Mouse (Mus musculus) forebrain, embryonic 13.5 days (tissue): ENCODE results near the gene Cdhr3. TPM values are rescaled to one million over a fixed set of nuclear protein-coding genes. Genes with fewer than 3 reads are reported as not detected.

Experiments used
- ATAC-seq: fragments of 200-750 bp; cut with Nextera tagmentation; 2 replicates; pipeline ENCODE4 v1.8.0; 2017
- H3K27ac ChIP-seq: fragments of 300-500 bp; sonication (generic); 2 replicates; pipeline ENCODE4 v1.5.1; 2015; ENCODE audit warnings: inconsistent platforms, mild to moderate bottlenecking, moderate library complexity
- H3K27me3 ChIP-seq: fragments of 300-500 bp; sonication (generic); 2 replicates; pipeline ENCODE4 v1.6.1; 2015; ENCODE audit warnings: mild to moderate bottlenecking, inconsistent platforms
- H3K36me3 ChIP-seq: fragments of 300-500 bp; sonication (generic); 2 replicates; pipeline ENCODE4 v1.6.1; 2015; ENCODE audit warnings: mild to moderate bottlenecking, inconsistent platforms; ENCODE audit not compliant: poor library complexity, severe bottlenecking
- H3K4me1 ChIP-seq: fragments of 300-500 bp; sonication (generic); 2 replicates; pipeline ENCODE4 v1.6.1; 2015; ENCODE audit warnings: inconsistent platforms
- H3K4me2 ChIP-seq: fragments of 300-500 bp; sonication (generic); 2 replicates; pipeline ENCODE4 v1.6.1; 2015; ENCODE audit warnings: inconsistent platforms, mild to moderate bottlenecking, moderate library complexity
- H3K4me3 ChIP-seq: fragments of 300-500 bp; sonication (generic); 2 replicates; pipeline ENCODE4 v1.5.1; 2015; ENCODE audit warnings: mild to moderate bottlenecking, inconsistent platforms
- H3K9ac ChIP-seq: fragments of 300-500 bp; sonication (generic); 2 replicates; pipeline ENCODE4 v1.6.1; 2015; ENCODE audit warnings: mild to moderate bottlenecking, inconsistent platforms
- H3K9me3 ChIP-seq: fragments of 300-500 bp; sonication (generic); replicated peaks from 2 replicates; pipeline ENCODE4 v1.6.1; 2016; ENCODE audit warnings: inconsistent platforms
- WGBS: fragments of 180-500 bp; shearing (Covaris S2); methylation state at CpG from one replicate; pipeline ENCODE4 v1.1.7; 2015; 5-methylcytosine and 5-hydroxymethylcytosine counted together
- polyA plus RNA-seq: library from polyadenylated mRNA; unstranded; fragments of >200 nt; fragmentation: Nextera tagmentation; extraction: Ambion mirVana; gene quantifications from 2 replicates; pipeline ENCODE4 v1.2.1, GENCODE M21; 2015

The Cdhr3 gene
- polyA plus RNA-seq, 1 experiment from 2014 or later, result 0.13 TPM

DNA sequence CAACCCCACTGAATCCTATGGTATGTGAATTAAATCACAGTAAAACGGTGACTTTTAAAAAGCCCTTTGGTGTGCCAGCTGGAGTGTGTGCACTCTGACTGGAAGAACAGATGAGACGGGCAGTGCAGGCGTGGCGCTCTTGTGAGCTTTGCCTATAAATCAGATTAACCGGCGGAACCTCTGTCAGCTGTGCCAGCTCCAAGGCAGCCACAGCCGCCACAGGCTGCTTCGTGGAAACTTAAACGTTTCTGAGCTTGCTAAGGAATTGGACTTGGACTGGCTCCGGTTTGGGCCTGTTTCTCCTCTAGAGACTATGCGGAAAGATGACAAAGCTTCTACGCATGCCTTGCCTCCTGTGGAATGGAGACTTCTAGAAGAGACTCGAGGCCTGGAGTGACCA, 62.6 kb downstream of the Cdhr3 start:
- no peak for ATAC-seq
- Histone ChIP-seq H3K4me3 (no peak overlapping the region), H3K9ac (no peak overlapping the region), H3K4me2 (no peak overlapping the region), H3K36me3 (no peaks in the 10 kb centered on the region), H3K27me3 (peaks cover 78% of the 10 kb centered on the region), H3K9me3 (no peaks in the 10 kb centered on the region), H3K4me1 (peaks cover 44% of the 10 kb centered on the region), H3K27ac (no peak overlapping the region)
- 72% methylated on average over 13 of the region's 13 CpGs for WGBS

DNA sequence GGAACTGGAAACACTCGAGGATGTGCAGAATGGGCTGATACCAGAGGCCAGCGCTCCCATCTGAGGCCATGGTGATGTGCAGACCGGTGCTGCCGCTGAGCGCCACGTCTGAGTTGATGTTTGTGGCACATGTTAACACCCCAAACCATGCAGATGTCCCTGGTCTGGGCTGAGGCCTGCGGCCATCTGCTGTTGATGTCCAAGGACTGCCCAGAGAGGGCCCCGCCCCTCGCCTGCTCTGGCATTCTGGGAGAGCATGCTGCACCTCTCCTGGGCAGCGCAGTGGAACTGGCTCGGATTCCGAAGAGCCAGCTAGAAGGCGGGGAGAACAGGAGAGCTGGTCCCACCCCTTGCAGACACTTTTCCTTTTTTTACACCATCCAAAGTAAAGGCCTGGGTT, 64.0 kb downstream of the Cdhr3 start:
- Histone ChIP-seq H3K27me3 (peaks cover 78% of the 10 kb centered on the region), H3K36me3 (no peaks in the 10 kb centered on the region), H3K27ac (no peak overlapping the region; the same call in 1 of the 2 replicates), H3K4me1 (peaks cover 30% of the 10 kb centered on the region), H3K4me2 (no peak overlapping the region), H3K4me3 (no peak overlapping the region), H3K9ac (no peak overlapping the region), H3K9me3 (no peaks in the 10 kb centered on the region)
- 58% methylated on average over 13 of the region's 13 CpGs for WGBS
- ATAC-seq, result peak; percentile 29; the same call in 1 of the 2 replicates

DNA sequence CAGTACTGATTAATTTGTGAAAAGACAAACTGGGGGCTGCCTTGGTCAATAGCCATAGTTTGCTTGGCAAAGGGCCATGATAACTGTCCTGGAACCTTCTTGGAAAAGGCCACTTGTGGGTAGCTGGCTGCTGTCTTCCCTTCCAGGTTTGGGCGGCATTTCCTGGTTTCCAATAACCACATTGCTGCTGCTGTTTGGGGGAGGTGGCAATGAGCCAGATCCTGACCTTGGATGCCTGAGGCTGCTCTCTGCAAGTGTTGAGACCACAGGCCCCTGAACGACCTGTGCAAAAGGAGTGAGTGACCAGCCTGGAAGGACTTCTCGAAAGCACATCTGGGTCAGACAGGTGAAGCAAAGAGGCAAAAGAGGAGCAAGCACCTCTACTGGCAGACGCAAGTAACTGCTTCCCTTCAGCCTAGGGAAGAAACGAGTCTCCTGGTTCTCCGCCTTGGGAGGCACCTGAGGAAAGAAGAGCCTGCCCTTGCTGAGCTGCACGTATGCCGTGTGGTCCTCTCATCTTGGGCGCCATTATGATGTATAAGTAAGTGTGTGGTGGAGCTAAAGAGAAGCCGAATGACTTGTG, 64.5 kb downstream of the Cdhr3 start:
- Histone ChIP-seq H3K9ac (no peak overlapping the region), H3K4me1 (peaks cover 25% of the 10 kb centered on the region), H3K36me3 (no peaks in the 10 kb centered on the region), H3K27me3 (peaks cover 73% of the 10 kb centered on the region), H3K4me3 (no peak overlapping the region), H3K9me3 (no peaks in the 10 kb centered on the region), H3K27ac (no peak overlapping the region), H3K4me2 (no peak overlapping the region)
- WGBS, result 50% methylated on average over 10 of the region's 10 CpGs
- no peak for ATAC-seq

DNA sequence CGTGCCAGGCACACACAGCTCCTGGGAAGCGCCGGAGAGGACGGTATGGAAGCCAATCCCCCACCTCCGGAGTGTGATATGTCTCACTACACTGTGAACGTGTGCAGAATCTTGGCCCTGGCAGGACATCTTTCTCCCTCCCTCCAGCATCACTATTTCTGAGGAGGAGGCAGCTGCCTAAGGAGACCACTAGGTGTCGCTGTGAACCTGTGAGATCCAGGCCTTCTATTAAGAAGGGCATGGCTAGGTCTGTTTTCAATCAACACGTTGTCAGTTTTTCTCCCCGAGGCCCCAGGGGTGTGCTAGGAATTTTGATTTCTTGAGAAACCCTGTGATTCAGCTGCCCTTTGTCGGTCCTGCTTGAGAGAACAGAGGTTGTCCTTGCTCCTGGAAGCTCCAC, 65.6 kb downstream of the Cdhr3 start:
- Histone ChIP-seq H3K9me3 (peaks cover 4% of the 10 kb centered on the region), H3K9ac (no peak overlapping the region), H3K27ac (no peak overlapping the region), H3K4me3 (no peak overlapping the region), H3K4me1 (peaks cover 25% of the 10 kb centered on the region), H3K36me3 (no peaks in the 10 kb centered on the region), H3K27me3 (peaks cover 62% of the 10 kb centered on the region), H3K4me2 (no peak overlapping the region)
- ATAC-seq, result peak; percentile 68
- WGBS, result 3% methylated on average over 10 of the region's 10 CpGs

DNA sequence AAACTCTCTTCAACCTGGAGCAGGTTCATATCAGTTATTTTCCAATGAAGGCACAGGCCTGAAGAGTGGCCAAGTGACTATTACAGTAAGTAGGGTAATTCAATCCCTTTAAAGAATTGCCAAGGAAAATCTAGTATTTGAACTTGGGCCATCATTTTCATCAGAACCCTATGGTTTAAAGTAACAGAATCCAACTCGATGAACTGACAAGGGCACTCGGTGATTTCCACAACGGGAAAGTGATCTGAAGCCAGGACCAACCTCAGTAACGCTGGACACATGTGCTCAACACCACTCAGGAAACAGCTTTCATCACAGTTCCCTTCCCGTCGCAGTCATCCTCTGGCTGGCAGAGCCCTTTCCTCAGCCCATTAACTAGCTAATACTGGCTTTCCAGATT, 68.2 kb downstream of the Cdhr3 start:
- H3K4me3 ChIP-seq, result no peak overlapping the region
- H3K27me3 ChIP-seq, result peaks cover 37% of the 10 kb centered on the region
- H3K27ac ChIP-seq, result no peak overlapping the region
- H3K4me1 ChIP-seq, result peaks cover 21% of the 10 kb centered on the region
- no peak for ATAC-seq
- no peak overlapping the region for H3K9ac ChIP-seq
- no peak overlapping the region for H3K4me2 ChIP-seq
- no peaks in the 10 kb centered on the region for H3K36me3 ChIP-seq
- H3K9me3 ChIP-seq, result peaks cover 4% of the 10 kb centered on the region
- 85% methylated on average over 6 of the region's 6 CpGs for WGBS

DNA sequence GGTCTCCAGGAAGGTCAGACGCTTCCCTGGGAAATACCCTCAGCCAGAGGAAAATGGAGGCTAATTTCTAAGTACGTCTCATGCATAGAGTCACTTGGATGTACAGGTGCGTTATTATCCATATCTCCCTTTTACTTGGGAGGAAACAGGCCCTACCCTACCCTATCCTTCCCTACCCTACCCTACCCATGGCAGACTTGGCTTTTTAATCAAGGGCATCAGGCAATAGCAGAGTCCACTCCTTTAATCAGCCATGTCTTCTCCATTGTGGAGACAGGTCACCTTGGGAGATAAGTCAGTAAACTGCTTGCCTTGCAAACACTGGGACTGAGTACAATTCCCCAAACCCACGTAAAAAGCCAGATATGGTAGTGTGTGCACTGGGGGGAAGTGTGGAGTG, 70.9 kb downstream of the Cdhr3 start:
- Histone ChIP-seq H3K9ac (no peak overlapping the region), H3K27ac (no peak overlapping the region), H3K9me3 (peaks cover 4% of the 10 kb centered on the region), H3K4me2 (no peak overlapping the region), H3K4me1 (no peaks in the 10 kb centered on the region), H3K4me3 (no peak overlapping the region), H3K36me3 (no peaks in the 10 kb centered on the region), H3K27me3 (peaks cover 17% of the 10 kb centered on the region; the same call in 1 of the 2 replicates)
- ATAC-seq, result no peak
- 90% methylated on average over 4 of the region's 4 CpGs for whole genome bisulfite sequencing

DNA sequence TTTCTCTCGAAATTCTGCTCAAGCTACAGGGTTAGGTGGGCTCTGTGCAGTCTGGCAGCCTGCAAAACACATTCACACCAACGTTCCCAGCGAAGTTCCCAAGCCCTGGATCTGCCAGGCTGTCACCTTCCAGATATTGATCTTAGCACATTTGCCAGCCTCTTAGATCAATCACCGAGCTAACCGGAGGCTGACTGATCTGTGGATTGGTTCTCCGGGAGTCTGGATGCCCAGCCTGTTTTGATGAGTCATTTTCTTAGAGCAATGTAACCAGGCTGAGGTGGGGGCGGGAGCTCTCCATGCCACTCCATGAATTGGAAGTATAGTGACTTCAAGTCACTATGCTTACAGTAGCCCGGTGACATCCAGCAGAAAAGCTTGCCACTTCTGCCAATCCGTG, 71.5 kb downstream of the Cdhr3 start:
- 92% methylated on average over 9 of the region's 9 CpGs for whole genome bisulfite sequencing
- Histone ChIP-seq H3K9ac (no peak overlapping the region), H3K27ac (no peak overlapping the region), H3K4me1 (no peaks in the 10 kb centered on the region), H3K9me3 (peaks cover 4% of the 10 kb centered on the region), H3K27me3 (peaks cover 14% of the 10 kb centered on the region; the same call in 1 of the 2 replicates), H3K4me3 (no peak overlapping the region), H3K4me2 (no peak overlapping the region), H3K36me3 (no peaks in the 10 kb centered on the region)
- ATAC-seq, result no peak

DNA sequence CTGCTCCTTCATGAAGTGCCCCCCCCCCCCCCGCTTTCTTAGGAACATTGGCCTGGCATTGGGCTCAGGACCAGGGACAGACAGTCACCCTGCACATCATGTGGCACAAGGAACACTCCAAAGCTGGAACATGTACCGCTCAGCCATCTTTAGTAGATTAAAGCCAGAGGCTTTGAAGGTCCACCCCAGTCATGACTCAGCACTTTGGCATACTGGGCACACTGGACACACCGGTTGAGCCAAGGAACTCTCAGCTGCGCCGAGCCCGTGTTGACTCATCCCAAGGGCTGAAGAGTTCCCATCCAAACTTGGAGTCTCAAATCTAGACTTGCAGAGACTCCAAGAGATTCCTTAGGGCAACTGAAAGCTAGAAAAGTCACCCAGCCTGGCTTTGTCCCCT, 72.7 kb downstream of the Cdhr3 start:
- Histone ChIP-seq H3K9ac (no peak overlapping the region), H3K27me3 (0 out of 2 replicates have a peak, but pooled peaks cover 3% of the 10 kb centered on the region), H3K4me1 (peaks cover 4% of the 10 kb centered on the region), H3K4me2 (no peak overlapping the region), H3K9me3 (peaks cover 4% of the 10 kb centered on the region), H3K4me3 (no peak overlapping the region), H3K36me3 (no peaks in the 10 kb centered on the region), H3K27ac (no peak overlapping the region)
- no peak for ATAC-seq
- 91% methylated on average over 6 of the region's 6 CpGs for WGBS

DNA sequence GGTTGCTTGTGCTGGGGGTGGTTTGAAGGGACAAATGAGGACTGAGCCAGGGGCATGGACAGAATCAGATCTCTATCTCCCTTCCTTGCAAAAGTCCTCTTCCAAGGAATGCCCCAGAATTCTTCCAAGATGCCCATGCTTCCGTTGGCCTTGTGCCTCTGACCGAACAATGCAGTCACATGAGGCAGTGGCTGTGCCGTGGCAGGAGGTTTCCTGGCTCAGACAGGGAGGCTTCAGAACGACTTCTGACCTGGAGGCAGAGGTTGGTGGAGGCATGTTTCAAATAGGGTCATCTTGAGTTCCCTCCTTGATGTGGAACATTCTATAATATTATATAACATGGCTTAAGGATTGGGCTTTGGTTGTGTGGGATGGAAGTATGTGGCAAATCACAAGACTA, 74.1 kb downstream of the Cdhr3 start:
- Histone ChIP-seq H3K4me1 (peaks cover 18% of the 10 kb centered on the region), H3K9me3 (peaks cover 4% of the 10 kb centered on the region), H3K27me3 (no peaks in the 10 kb centered on the region), H3K27ac (no peak overlapping the region), H3K9ac (no peak overlapping the region), H3K36me3 (no peaks in the 10 kb centered on the region), H3K4me2 (no peak overlapping the region), H3K4me3 (no peak overlapping the region)
- ATAC-seq, result no peak
- 76% methylated on average over 4 of the region's 4 CpGs for WGBS

DNA sequence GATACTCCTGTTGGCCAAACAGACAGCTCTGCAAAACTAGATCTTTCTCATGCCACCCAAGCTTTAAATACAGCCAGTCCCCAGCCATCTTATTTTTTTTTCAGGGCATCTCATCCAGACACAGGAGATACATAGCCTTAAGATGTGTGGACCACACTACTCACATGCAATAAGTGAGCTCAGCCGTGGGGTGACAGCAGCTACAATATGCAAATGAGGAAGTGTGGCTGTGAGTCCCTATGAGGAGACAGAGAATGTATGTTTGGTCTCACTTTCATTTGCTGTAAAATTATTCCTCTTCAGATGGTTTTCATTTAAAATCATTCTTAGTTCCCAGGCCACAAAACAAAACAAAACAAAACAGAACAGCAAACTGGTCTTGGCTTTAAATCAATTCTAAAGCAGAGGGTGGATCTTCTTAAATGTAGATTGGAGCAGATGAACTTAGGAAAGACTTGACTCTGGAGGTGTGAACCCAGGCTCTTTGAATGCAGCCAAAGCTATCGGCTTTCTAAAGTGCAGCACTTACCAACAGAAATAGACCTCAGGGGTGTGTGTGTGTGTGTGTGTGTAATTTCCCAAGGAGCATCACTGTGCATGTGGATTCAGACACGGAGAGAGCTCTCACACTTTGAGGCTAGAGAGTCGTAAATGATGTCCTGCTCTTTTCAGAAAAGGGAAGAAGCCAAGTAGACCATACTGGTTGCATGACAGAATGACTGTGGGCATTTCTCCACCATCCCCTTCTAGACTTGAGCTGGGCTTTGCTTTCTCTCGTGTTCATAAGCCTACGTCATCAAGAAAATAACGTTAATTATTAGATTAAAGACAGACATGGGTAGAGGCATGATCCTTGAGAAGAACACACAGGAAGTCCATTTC, 75.6 kb downstream of the Cdhr3 start:
- no peaks in the 10 kb centered on the region for H3K36me3 ChIP-seq
- peaks cover 22% of the 10 kb centered on the region for H3K4me1 ChIP-seq
- no peaks in the 10 kb centered on the region for H3K27me3 ChIP-seq
- no peak overlapping the region for H3K4me3 ChIP-seq
- H3K27ac ChIP-seq, result no peak overlapping the region
- H3K9me3 ChIP-seq, result no peaks in the 10 kb centered on the region
- no peak overlapping the region for H3K4me2 ChIP-seq
- H3K9ac ChIP-seq, result no peak overlapping the region
- 81% methylated on average over 7 of the region's 7 CpGs for WGBS
- ATAC-seq, result no peak

DNA sequence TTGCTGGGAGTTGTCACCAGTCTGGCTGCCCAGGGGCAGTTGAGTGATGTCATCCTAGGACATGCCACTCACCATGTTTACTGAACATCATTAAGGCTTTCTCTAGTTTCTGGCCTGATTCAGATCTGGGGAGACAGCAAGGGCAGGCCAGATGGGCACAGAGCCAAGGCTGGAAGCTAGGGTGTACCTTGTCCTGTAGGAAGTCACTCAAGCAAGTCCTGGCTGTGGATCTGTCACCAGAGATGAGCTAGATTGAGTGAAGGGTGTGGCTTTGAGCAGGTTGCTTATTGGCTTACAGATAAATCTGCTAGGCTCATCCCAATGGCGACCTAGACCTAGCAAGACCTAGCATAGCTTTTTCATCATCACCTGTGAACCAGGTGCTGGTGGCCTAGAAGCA, 77.6 kb downstream of the Cdhr3 start:
- H3K9me3 ChIP-seq, result no peaks in the 10 kb centered on the region
- peak overlapping the region; percentile 86 for H3K27ac ChIP-seq
- H3K27me3 ChIP-seq, result no peaks in the 10 kb centered on the region
- no peaks in the 10 kb centered on the region for H3K36me3 ChIP-seq
- no peak overlapping the region for H3K4me2 ChIP-seq
- no peak overlapping the region for H3K4me3 ChIP-seq
- 100% methylated on average over 1 of the region's 1 CpGs for WGBS
- H3K9ac ChIP-seq, result no peak overlapping the region
- H3K4me1 ChIP-seq, result peaks cover 22% of the 10 kb centered on the region
- peak; percentile 37 for ATAC-seq

DNA sequence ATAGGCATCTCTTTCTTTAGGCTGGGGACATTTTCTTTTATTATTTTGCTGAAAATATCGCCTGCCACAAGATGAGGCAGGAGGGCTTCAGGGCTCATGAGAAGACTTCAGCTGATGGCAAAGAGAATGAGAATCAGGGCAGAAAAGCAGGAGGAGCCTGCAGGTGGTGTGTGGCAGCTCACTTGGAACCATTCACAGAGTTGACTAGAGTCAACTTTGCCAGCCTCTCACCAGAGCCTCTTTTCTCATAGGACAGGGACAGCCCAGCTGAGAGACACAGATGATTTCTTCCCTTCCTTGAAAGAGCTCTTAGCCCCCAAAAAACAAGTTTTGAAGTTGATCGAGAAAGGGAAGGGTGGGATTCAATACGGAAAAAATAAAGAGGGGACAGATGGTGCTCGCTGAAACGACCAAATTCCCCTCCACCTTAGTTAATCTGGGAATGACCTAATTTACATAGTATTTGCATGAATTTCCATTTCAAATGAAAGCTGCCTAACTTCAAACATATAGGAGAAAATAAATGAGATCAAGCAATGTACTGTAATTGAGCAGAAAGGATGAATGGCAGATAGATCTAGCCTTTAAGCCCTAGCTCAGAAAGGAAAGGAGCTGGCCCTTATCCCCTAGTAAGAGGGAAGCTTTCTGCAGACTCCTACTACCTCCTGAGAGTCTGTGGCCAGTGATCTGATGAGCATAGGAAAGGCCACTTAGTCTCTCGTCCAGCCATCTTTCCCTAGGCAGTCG, 78.5 kb downstream of the Cdhr3 start:
- peak; percentile 75 for ATAC-seq
- H3K27me3 ChIP-seq, result no peaks in the 10 kb centered on the region
- peaks cover 22% of the 10 kb centered on the region for H3K4me1 ChIP-seq
- no peaks in the 10 kb centered on the region for H3K36me3 ChIP-seq
- no peak overlapping the region for H3K9ac ChIP-seq
- H3K9me3 ChIP-seq, result no peaks in the 10 kb centered on the region
- peak overlapping the region; percentile 86 for H3K27ac ChIP-seq
- H3K4me3 ChIP-seq, result no peak overlapping the region
- H3K4me2 ChIP-seq, result peak overlapping the region; percentile 28
- 27% methylated on average over 7 of the region's 7 CpGs for WGBS
